Mouse (Mus musculus): Measurements from ENCODE around the gene Smg1.

The Smg1 gene

GRCm38 (mm10) chr7:118249563-118249962 lies 6.1 kb upstream of the Smg1 start:
- no peak for DNase-seq (ENCODE audit: low read depth, low spot score)

GRCm38 (mm10) chr7:118248069-118248468 lies 4.6 kb upstream of the Smg1 start:
- DNase-seq (ENCODE audit: low read depth, low spot score) = no peak

GRCm38 (mm10) chr7:118245260-118245659 lies 1.8 kb upstream of the Smg1 start:
- no peak for DNase-seq (ENCODE audit: low read depth, low spot score)

GRCm38 (mm10) chr7:118242911-118243412 lies 508 bp downstream of the Smg1 start:
- DNase-seq (ENCODE audit: low read depth, low spot score) = peak; percentile 52

- DNase-seq (ENCODE audit: low read depth, low spot score) = no peak
These were observed 1.2 kb downstream of the Smg1 start for GRCm38 (mm10) chr7:118242309-118242708.

- no peak for DNase-seq (ENCODE audit: low read depth, low spot score)
These were observed 3.1 kb downstream of the Smg1 start for GRCm38 (mm10) chr7:118240402-118240801.

- peak; percentile 59 for DNase-seq (ENCODE audit: low read depth, low spot score)
These were observed 3.5 kb downstream of the Smg1 start for GRCm38 (mm10) chr7:118239996-118240395.

- no peak for DNase-seq (ENCODE audit: low read depth, low spot score)
These were observed 6.5 kb downstream of the Smg1 start for GRCm38 (mm10) chr7:118236949-118237348.

GRCm38 (mm10) chr7:118234236-118234635 lies 9.2 kb downstream of the Smg1 start:
- DNase-seq (ENCODE audit: low read depth, low spot score) = no peak

GRCm38 (mm10) chr7:118232613-118233012 lies 10.9 kb downstream of the Smg1 start:
- no peak for DNase-seq (ENCODE audit: low read depth, low spot score)

- no peak for DNase-seq (ENCODE audit: low read depth, low spot score)
These were observed 23.7 kb downstream of the Smg1 start for GRCm38 (mm10) chr7:118219777-118220176.

GRCm38 (mm10) chr7:118206396-118206795 lies 37.1 kb downstream of the Smg1 start:
- no peak for DNase-seq (ENCODE audit: low read depth, low spot score)

- no peak for DNase-seq (ENCODE audit: low read depth, low spot score)
These were observed 47.7 kb downstream of the Smg1 start for GRCm38 (mm10) chr7:118195756-118196155.

- no peak for DNase-seq (ENCODE audit: low read depth, low spot score)
These were observed 57.6 kb downstream of the Smg1 start for GRCm38 (mm10) chr7:118185878-118186277.

GRCm38 (mm10) chr7:118184604-118185003 lies 58.9 kb downstream of the Smg1 start:
- no peak for DNase-seq (ENCODE audit: low read depth, low spot score)

- no peak for DNase-seq (ENCODE audit: low read depth, low spot score)
These were observed 62.3 kb downstream of the Smg1 start for GRCm38 (mm10) chr7:118181123-118181522.

GRCm38 (mm10) chr7:118179782-118180181 lies 63.7 kb downstream of the Smg1 start:
- no peak for DNase-seq (ENCODE audit: low read depth, low spot score)

- DNase-seq (ENCODE audit: low read depth, low spot score) = no peak
These were observed 67.6 kb downstream of the Smg1 start for GRCm38 (mm10) chr7:118175821-118176355.

- DNase-seq (ENCODE audit: low read depth, low spot score) = peak; percentile 63
These were observed 73.3 kb downstream of the Smg1 start for GRCm38 (mm10) chr7:118170125-118170524.

- peak; percentile 59 for DNase-seq (ENCODE audit: low read depth, low spot score)
These were observed 80.5 kb downstream of the Smg1 start for GRCm38 (mm10) chr7:118163006-118163405.

- DNase-seq (ENCODE audit: low read depth, low spot score) = no peak
These were observed 83.3 kb downstream of the Smg1 start for GRCm38 (mm10) chr7:118160121-118160520.

GRCm38 (mm10) chr7:118156461-118156860 lies 87.0 kb downstream of the Smg1 start:
- no peak for DNase-seq (ENCODE audit: low read depth, low spot score)

- no peak for DNase-seq (ENCODE audit: low read depth, low spot score)
These were observed 89.3 kb downstream of the Smg1 start for GRCm38 (mm10) chr7:118154150-118154549.

GRCm38 (mm10) chr7:118143602-118144001 lies 99.9 kb downstream of the Smg1 start:
- DNase-seq (ENCODE audit: low read depth, low spot score) = no peak

Data from R1 (cell line).